Mouse (Mus musculus): ENCODE measurements around the gene Rcbtb2. TPM values are rescaled to one million over a fixed set of nuclear protein-coding genes. Genes with fewer than 3 reads are reported as not detected.
"Not testable (repeated sequence)": the region's sequence is repeated elsewhere in the genome, so short reads cannot be mapped to it uniquely, and the experiment has no call there.

The Rcbtb2 gene
- 10 to 100 TPM; 55.7 to 64.9 TPM for polyA plus RNA-seq (2017; shearing (Covaris generic))

GRCm38 (mm10) chr14:73122923-73123278 is at the start of gene Rcbtb2:
TSS of gene Rcbtb2 (plus strand) at chr14:73123037.
- no peak for ATAC-seq

- no peak for ATAC-seq
These were observed 39.3 kb upstream of the Rcbtb2 start for GRCm38 (mm10) chr14:73083563-73083962.

GRCm38 (mm10) chr14:73086425-73086824 is 36.4 kb upstream of the Rcbtb2 start:
- no peak for ATAC-seq

GRCm38 (mm10) chr14:73087247-73087646 is 35.6 kb upstream of the Rcbtb2 start:
- ATAC-seq, result no peak

- ATAC-seq, result peak; percentile 74
These were observed 35.1 kb upstream of the Rcbtb2 start for GRCm38 (mm10) chr14:73087746-73088145.

- peak; percentile 80 for ATAC-seq
These were observed 34.6 kb upstream of the Rcbtb2 start for GRCm38 (mm10) chr14:73088224-73088623.

GRCm38 (mm10) chr14:73092871-73093270 is 30.0 kb upstream of the Rcbtb2 start:
- no peak for ATAC-seq

- no peak for ATAC-seq
These were observed 27.9 kb upstream of the Rcbtb2 start for GRCm38 (mm10) chr14:73094802-73095550.

- peak; percentile 75 for ATAC-seq
These were observed 24.0 kb upstream of the Rcbtb2 start for GRCm38 (mm10) chr14:73098677-73099387.

GRCm38 (mm10) chr14:73102270-73102865 is 20.5 kb upstream of the Rcbtb2 start:
- ATAC-seq, result no peak

- ATAC-seq, result not testable (repeated sequence)
These were observed 19.9 kb upstream of the Rcbtb2 start for GRCm38 (mm10) chr14:73102986-73103385.

GRCm38 (mm10) chr14:73104913-73105312 is 17.9 kb upstream of the Rcbtb2 start:
- no peak for ATAC-seq

GRCm38 (mm10) chr14:73105407-73106185 is 17.2 kb upstream of the Rcbtb2 start:
- no peak for ATAC-seq

GRCm38 (mm10) chr14:73106234-73106711 is 16.6 kb upstream of the Rcbtb2 start:
- no peak for ATAC-seq

- no peak for ATAC-seq
These were observed 15.9 kb upstream of the Rcbtb2 start for GRCm38 (mm10) chr14:73106957-73107356.

- ATAC-seq, result no peak
These were observed 15.5 kb upstream of the Rcbtb2 start for GRCm38 (mm10) chr14:73107371-73107770.

- no peak for ATAC-seq
These were observed 14.9 kb upstream of the Rcbtb2 start for GRCm38 (mm10) chr14:73107952-73108351.

- no peak for ATAC-seq
These were observed 12.2 kb upstream of the Rcbtb2 start for GRCm38 (mm10) chr14:73110682-73111081.

- ATAC-seq, result no peak
These were observed 11.7 kb upstream of the Rcbtb2 start for GRCm38 (mm10) chr14:73111091-73111490.

GRCm38 (mm10) chr14:73112186-73112840 is 10.5 kb upstream of the Rcbtb2 start:
- no peak for ATAC-seq

- not testable (repeated sequence) for ATAC-seq
These were observed 7.9 kb upstream of the Rcbtb2 start for GRCm38 (mm10) chr14:73114952-73115351.

GRCm38 (mm10) chr14:73116301-73116700 is 6.5 kb upstream of the Rcbtb2 start:
- no peak for ATAC-seq

Measured in activated CD4-positive, CD25-positive, alpha-beta regulatory T cell, adult 4 months (primary cell).